Mouse (Mus musculus): Measurements from ENCODE around the gene Asap3. TPM values are rescaled to one million over a fixed set of nuclear protein-coding genes. Genes with fewer than 3 reads are reported as not detected.

Asap3 gene
- polyA plus RNA-seq, 1 experiment from 2014 or later: 5.1 TPM

- Histone ChIP-seq H3K4me2 (replicated peaks; ENCODE audit: low read depth, low read length) (peak overlapping the region; percentile 92), H3K27me3 (ENCODE audit: control insufficient read depth, insufficient read depth, low read length) (0 out of 2 replicates have a peak, but pooled peaks cover 11% of the 10 kb centered on the region), H3K9me3 (ENCODE audit: control insufficient read depth, low read depth, low read length) (no peaks in the 10 kb centered on the region), H3K36me3 (ENCODE audit: control insufficient read depth, insufficient read depth, low read length) (peaks cover 2% of the 10 kb centered on the region; the same call in 1 of the 2 replicates), H3K27ac (ENCODE audit: low read length) (no peak overlapping the region), H3K4me3 (ENCODE audit: low read depth, low read length) (peak overlapping the region; percentile 56), H3K9ac (replicated peaks; ENCODE audit: low read depth, low read length) (no peak overlapping the region), H3K4me1 (ENCODE audit: control insufficient read depth, insufficient read depth, low read length) (peaks cover 37% of the 10 kb centered on the region)
- 4% methylated on average over 14 of the region's 14 CpGs for WGBS
- ATAC-seq (ENCODE audit: insufficient number of reproducible peaks, insufficient read depth, low FRiP score, low read depth): no peak
These were observed 41.2 kb downstream of the Asap3 start for GRCm38 (mm10) chr4:136247386-136247728.

GRCm38 (mm10) chr4:136247729-136248463 lies 41.7 kb downstream of the Asap3 start, which contains the start of gene Tcea3:
Gene Tcea3, plus strand, starts transcription at chr4:136247729.
- Histone ChIP-seq H3K4me3 (ENCODE audit: low read depth, low read length) (peak within 1 kb of the TSS; percentile 56), H3K9me3 (ENCODE audit: control insufficient read depth, low read depth, low read length) (no peaks in the 10 kb centered on the region), H3K36me3 (ENCODE audit: control insufficient read depth, insufficient read depth, low read length) (peaks cover under 1% of the 10 kb centered on the region; the same call in 1 of the 2 replicates), H3K4me1 (ENCODE audit: control insufficient read depth, insufficient read depth, low read length) (peaks cover 37% of the 10 kb centered on the region), H3K27me3 (ENCODE audit: control insufficient read depth, insufficient read depth, low read length) (0 out of 2 replicates have a peak, but pooled peaks cover 11% of the 10 kb centered on the region), H3K4me2 (replicated peaks; ENCODE audit: low read depth, low read length) (peak within 1 kb of the TSS; percentile 92), H3K27ac (ENCODE audit: low read length) (no peak within 1 kb of the TSS), H3K9ac (replicated peaks; ENCODE audit: low read depth, low read length) (peak within 1 kb of the TSS; percentile 38)
- WGBS: under 1% methylated on average over 46 of the region's 46 CpGs
- ATAC-seq (ENCODE audit: insufficient number of reproducible peaks, insufficient read depth, low FRiP score, low read depth): peak; percentile 8; the same call in 1 of the 2 replicates

- Histone ChIP-seq H3K4me3 (ENCODE audit: low read depth, low read length) (peak overlapping the region; percentile 56), H3K4me1 (ENCODE audit: control insufficient read depth, insufficient read depth, low read length) (peaks cover 37% of the 10 kb centered on the region), H3K27ac (ENCODE audit: low read length) (no peak overlapping the region), H3K4me2 (replicated peaks; ENCODE audit: low read depth, low read length) (peak overlapping the region; percentile 92), H3K27me3 (ENCODE audit: control insufficient read depth, insufficient read depth, low read length) (0 out of 2 replicates have a peak, but pooled peaks cover 11% of the 10 kb centered on the region), H3K36me3 (ENCODE audit: control insufficient read depth, insufficient read depth, low read length) (no peaks in the 10 kb centered on the region; the same call in 1 of the 2 replicates), H3K9me3 (ENCODE audit: control insufficient read depth, low read depth, low read length) (no peaks in the 10 kb centered on the region), H3K9ac (replicated peaks; ENCODE audit: low read depth, low read length) (peak overlapping the region; percentile 38; the same call in 1 of the 2 replicates)
- ATAC-seq (ENCODE audit: insufficient number of reproducible peaks, insufficient read depth, low FRiP score, low read depth): no peak
- 2% methylated on average over 37 of the region's 37 CpGs for WGBS
These were observed 42.5 kb downstream of the Asap3 start for GRCm38 (mm10) chr4:136248464-136249331.

GRCm38 (mm10) chr4:136249332-136249647 lies 43.1 kb downstream of the Asap3 start:
- H3K4me3 ChIP-seq (ENCODE audit: low read depth, low read length): peak overlapping the region; percentile 56; the same call in 1 of the 2 replicates
- no peak overlapping the region for H3K27ac ChIP-seq (ENCODE audit: low read length)
- WGBS: 22% methylated on average over 11 of the region's 11 CpGs
- 0 out of 2 replicates have a peak, but pooled peaks cover 11% of the 10 kb centered on the region for H3K27me3 ChIP-seq (ENCODE audit: control insufficient read depth, insufficient read depth, low read length)
- H3K4me1 ChIP-seq (ENCODE audit: control insufficient read depth, insufficient read depth, low read length): peaks cover 37% of the 10 kb centered on the region
- no peak overlapping the region for H3K9ac ChIP-seq (replicated peaks; ENCODE audit: low read depth, low read length)
- peak overlapping the region; percentile 92 for H3K4me2 ChIP-seq (replicated peaks; ENCODE audit: low read depth, low read length)
- H3K36me3 ChIP-seq (ENCODE audit: control insufficient read depth, insufficient read depth, low read length): no peaks in the 10 kb centered on the region; the same call in 1 of the 2 replicates
- ATAC-seq (ENCODE audit: insufficient number of reproducible peaks, insufficient read depth, low FRiP score, low read depth): no peak
- no peaks in the 10 kb centered on the region for H3K9me3 ChIP-seq (ENCODE audit: control insufficient read depth, low read depth, low read length)

- peak overlapping the region; percentile 22; the same call in 1 of the 2 replicates for H3K27ac ChIP-seq (ENCODE audit: low read length)
- 0 out of 2 replicates have a peak, but pooled peaks cover 11% of the 10 kb centered on the region for H3K27me3 ChIP-seq (ENCODE audit: control insufficient read depth, insufficient read depth, low read length)
- no peak overlapping the region for H3K4me3 ChIP-seq (ENCODE audit: low read depth, low read length)
- H3K4me1 ChIP-seq (ENCODE audit: control insufficient read depth, insufficient read depth, low read length): peaks cover 37% of the 10 kb centered on the region
- peak overlapping the region; percentile 92 for H3K4me2 ChIP-seq (replicated peaks; ENCODE audit: low read depth, low read length)
- 22% methylated on average over 9 of the region's 9 CpGs for WGBS
- H3K36me3 ChIP-seq (ENCODE audit: control insufficient read depth, insufficient read depth, low read length): no peaks in the 10 kb centered on the region; the same call in 1 of the 2 replicates
- ATAC-seq (ENCODE audit: insufficient number of reproducible peaks, insufficient read depth, low FRiP score, low read depth): peak; percentile 61; the same call in 1 of the 2 replicates
- H3K9me3 ChIP-seq (ENCODE audit: control insufficient read depth, low read depth, low read length): no peaks in the 10 kb centered on the region
- H3K9ac ChIP-seq (replicated peaks; ENCODE audit: low read depth, low read length): no peak overlapping the region
These were observed 43.6 kb downstream of the Asap3 start for GRCm38 (mm10) chr4:136249780-136250179.

- H3K9ac ChIP-seq (replicated peaks; ENCODE audit: low read depth, low read length): no peak overlapping the region
- peak; percentile 42 for ATAC-seq (ENCODE audit: insufficient number of reproducible peaks, insufficient read depth, low FRiP score, low read depth)
- WGBS: 9% methylated on average over 6 of the region's 6 CpGs
- H3K27ac ChIP-seq (ENCODE audit: low read length): no peak overlapping the region
- no peaks in the 10 kb centered on the region for H3K9me3 ChIP-seq (ENCODE audit: control insufficient read depth, low read depth, low read length)
- peaks cover 2% of the 10 kb centered on the region; the same call in 1 of the 2 replicates for H3K4me1 ChIP-seq (ENCODE audit: control insufficient read depth, insufficient read depth, low read length)
- no peak overlapping the region for H3K4me2 ChIP-seq (replicated peaks; ENCODE audit: low read depth, low read length)
- H3K4me3 ChIP-seq (ENCODE audit: low read depth, low read length): no peak overlapping the region
- no peaks in the 10 kb centered on the region; the same call in 1 of the 2 replicates for H3K36me3 ChIP-seq (ENCODE audit: control insufficient read depth, insufficient read depth, low read length)
- no peaks in the 10 kb centered on the region for H3K27me3 ChIP-seq (ENCODE audit: control insufficient read depth, insufficient read depth, low read length)
These were observed 49.8 kb downstream of the Asap3 start for GRCm38 (mm10) chr4:136255919-136256318.

GRCm38 (mm10) chr4:136256696-136257095 lies 50.5 kb downstream of the Asap3 start:
- no peak overlapping the region for H3K4me3 ChIP-seq (ENCODE audit: low read depth, low read length)
- H3K4me1 ChIP-seq (ENCODE audit: control insufficient read depth, insufficient read depth, low read length): peaks cover 2% of the 10 kb centered on the region; the same call in 1 of the 2 replicates
- H3K36me3 ChIP-seq (ENCODE audit: control insufficient read depth, insufficient read depth, low read length): no peaks in the 10 kb centered on the region; the same call in 1 of the 2 replicates
- no peak for ATAC-seq (ENCODE audit: insufficient number of reproducible peaks, insufficient read depth, low FRiP score, low read depth)
- no peaks in the 10 kb centered on the region for H3K27me3 ChIP-seq (ENCODE audit: control insufficient read depth, insufficient read depth, low read length)
- H3K9ac ChIP-seq (replicated peaks; ENCODE audit: low read depth, low read length): no peak overlapping the region
- 58% methylated on average over 10 of the region's 10 CpGs for WGBS
- H3K27ac ChIP-seq (ENCODE audit: low read length): no peak overlapping the region
- no peak overlapping the region for H3K4me2 ChIP-seq (replicated peaks; ENCODE audit: low read depth, low read length)
- H3K9me3 ChIP-seq (ENCODE audit: control insufficient read depth, low read depth, low read length): no peaks in the 10 kb centered on the region

GRCm38 (mm10) chr4:136259916-136260315 lies 53.8 kb downstream of the Asap3 start:
- no peak for ATAC-seq (ENCODE audit: insufficient number of reproducible peaks, insufficient read depth, low FRiP score, low read depth)
- no peaks in the 10 kb centered on the region for H3K36me3 ChIP-seq (ENCODE audit: control insufficient read depth, insufficient read depth, low read length)
- no peak overlapping the region for H3K9ac ChIP-seq (replicated peaks; ENCODE audit: low read depth, low read length)
- H3K9me3 ChIP-seq (ENCODE audit: control insufficient read depth, low read depth, low read length): no peaks in the 10 kb centered on the region
- H3K4me3 ChIP-seq (ENCODE audit: low read depth, low read length): no peak overlapping the region
- no peaks in the 10 kb centered on the region for H3K27me3 ChIP-seq (ENCODE audit: control insufficient read depth, insufficient read depth, low read length)
- 63% methylated on average over 3 of the region's 3 CpGs for WGBS
- H3K27ac ChIP-seq (ENCODE audit: low read length): no peak overlapping the region
- peaks cover 2% of the 10 kb centered on the region; the same call in 1 of the 2 replicates for H3K4me1 ChIP-seq (ENCODE audit: control insufficient read depth, insufficient read depth, low read length)
- no peak overlapping the region for H3K4me2 ChIP-seq (replicated peaks; ENCODE audit: low read depth, low read length)
